In the genomic region with DNA sequence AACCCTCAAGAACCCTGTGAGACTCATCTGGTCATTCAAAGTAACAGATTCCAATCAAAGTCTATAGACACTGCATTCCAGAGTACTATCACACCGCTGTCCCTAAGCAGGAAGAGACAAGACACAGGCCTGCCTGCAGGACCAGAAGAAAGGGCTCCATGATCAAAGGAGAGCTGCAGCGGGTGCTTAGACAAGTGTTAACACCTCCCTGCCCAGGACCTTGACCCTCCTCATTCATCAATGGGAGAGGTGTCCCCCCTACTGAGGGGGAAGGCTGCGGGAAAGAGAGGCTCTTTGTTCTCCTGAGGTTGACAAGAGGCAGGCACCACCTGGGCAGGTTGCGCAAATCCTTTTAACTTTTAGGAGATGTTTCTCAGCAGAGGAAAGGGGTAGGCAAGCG, we compare ENCODE assay signal across 12 mouse cellular contexts. TPM values are rescaled to one million over a fixed set of nuclear protein-coding genes. Genes with fewer than 3 reads are reported as not detected.
DNase-seq lines count a peak whose midpoint lies in the region; ATAC-seq and TF ChIP-seq lines count a peak whose summit lies in the region.
"Had no signal": no experiment of that assay in that cellular context is flagged by ENCODE, and none has a peak within 500 bp of the region (broad histone marks: within the 10 kb centered on the region; RNA-seq: fewer than 3 reads in every experiment).

No protein-coding gene starts in this region.

- no peak overlapping the region for H3K4me2 ChIP-seq in forebrain, embryonic 12.5 days
- H3K4me2 ChIP-seq in forebrain, embryonic 11.5 days (ENCODE audit: low read depth, low read length, severe bottlenecking): no peak overlapping the region
- H3K4me2 ChIP-seq in lung, embryonic 14.5 days: no peak overlapping the region
- H3K4me2 ChIP-seq in midbrain, embryonic 16.5 days (ENCODE audit: low read length): no peak overlapping the region
- H3K4me2 ChIP-seq in hindbrain, embryonic 14.5 days (replicated peaks): no peak overlapping the region
- H3K4me2 ChIP-seq: lung, embryonic 15.5 days had no signal

- TF ChIP-seq CTCF in lung, embryonic 14.5 days (IDR thresholded peaks at IDR 0.05; ENCODE audit: low read depth): no peak
- TF ChIP-seq CTCF in lung, adult 2 months (IDR thresholded peaks at IDR 0.05; ENCODE audit: insufficient read depth, low read length): no peak

- DNase-seq in forebrain, embryonic 11.5 days (ENCODE audit: low spot score): no peak
- peak; percentile 37 for DNase-seq in lung, embryonic 14.5 days
- DNase-seq in lung, adult 2 months: no peak
- peak; percentile 57 for DNase-seq in embryonic facial prominence, embryonic 10.5 days (ENCODE audit: low spot score)
- no peak for DNase-seq in left cerebral cortex, postnatal 36 days (ENCODE audit: low spot score in 2 of 2)
- no peak for DNase-seq in hindbrain, embryonic 14.5 days (ENCODE audit: low spot score)
- DNase-seq: heart, postnatal 14 days; kidney, postnatal 4 days; left cerebral cortex, postnatal 4 days had no signal

- H3K9ac ChIP-seq in forebrain, embryonic 12.5 days: no peak overlapping the region
- H3K9ac ChIP-seq in forebrain, embryonic 11.5 days (ENCODE audit: low read length): no peak overlapping the region
- no peak overlapping the region for H3K9ac ChIP-seq in lung, embryonic 14.5 days
- H3K9ac ChIP-seq in midbrain, embryonic 16.5 days (ENCODE audit: low read depth, low read length): no peak overlapping the region
- no peak overlapping the region for H3K9ac ChIP-seq in hindbrain, embryonic 14.5 days
- H3K9ac ChIP-seq: lung, embryonic 15.5 days had no signal

- no peak overlapping the region for H3K4me3 ChIP-seq in forebrain, embryonic 12.5 days (replicated peaks)
- H3K4me3 ChIP-seq in forebrain, embryonic 11.5 days (ENCODE audit: low read depth, low read length): no peak overlapping the region
- no peak overlapping the region for H3K4me3 ChIP-seq in lung, embryonic 14.5 days (ENCODE audit: low read depth, low read length)
- no peak overlapping the region for H3K4me3 ChIP-seq in lung, adult 2 months (replicated peaks; ENCODE audit: extremely low read depth, low read depth, low read length)
- no peak overlapping the region for H3K4me3 ChIP-seq in embryonic facial prominence, embryonic 10.5 days
- H3K4me3 ChIP-seq in midbrain, embryonic 16.5 days (ENCODE audit: low read depth, low read length): no peak overlapping the region
- H3K4me3 ChIP-seq in hindbrain, embryonic 14.5 days (replicated peaks; ENCODE audit: low read length): no peak overlapping the region
- H3K4me3 ChIP-seq: lung, embryonic 15.5 days had no signal

- peak overlapping the region; percentile 53; the same call in 1 of the 2 replicates for H3K27ac ChIP-seq in forebrain, embryonic 12.5 days
- H3K27ac ChIP-seq in forebrain, embryonic 11.5 days (ENCODE audit: low read depth, low read length): no peak overlapping the region
- H3K27ac ChIP-seq in lung, embryonic 14.5 days (ENCODE audit: low read depth): no peak overlapping the region
- no peak overlapping the region for H3K27ac ChIP-seq in embryonic facial prominence, embryonic 10.5 days (replicated peaks)
- no peak overlapping the region for H3K27ac ChIP-seq in midbrain, embryonic 16.5 days (ENCODE audit: low read length)
- H3K27ac ChIP-seq in hindbrain, embryonic 14.5 days: no peak overlapping the region
- H3K27ac ChIP-seq: lung, embryonic 15.5 days had no signal

- H3K4me1 ChIP-seq in forebrain, embryonic 12.5 days: peaks cover 26% of the 10 kb centered on the region
- H3K4me1 ChIP-seq in forebrain, embryonic 11.5 days (replicated peaks; ENCODE audit: control insufficient read depth, insufficient read depth, low read length): peaks cover 10% of the 10 kb centered on the region; the same call in 1 of the 2 replicates
- peaks cover 7% of the 10 kb centered on the region; the same call in 1 of the 2 replicates for H3K4me1 ChIP-seq in lung, embryonic 14.5 days (ENCODE audit: insufficient read depth)
- no peaks in the 10 kb centered on the region for H3K4me1 ChIP-seq in lung, adult 2 months (ENCODE audit: control insufficient read depth, insufficient read depth, low read length)
- H3K4me1 ChIP-seq in embryonic facial prominence, embryonic 10.5 days: peaks cover 33% of the 10 kb centered on the region
- peaks cover 12% of the 10 kb centered on the region for H3K4me1 ChIP-seq in midbrain, embryonic 16.5 days (ENCODE audit: control insufficient read depth, insufficient read depth, low read length)
- H3K4me1 ChIP-seq in hindbrain, embryonic 14.5 days (replicated peaks; ENCODE audit: control insufficient read depth, insufficient read depth, low read length): no peaks in the 10 kb centered on the region

- peaks cover 54% of the 10 kb centered on the region for H3K36me3 ChIP-seq in forebrain, embryonic 12.5 days (replicated peaks)
- H3K36me3 ChIP-seq in forebrain, embryonic 11.5 days (ENCODE audit: control insufficient read depth, insufficient read depth, low read length): peaks cover 19% of the 10 kb centered on the region
- peaks cover 45% of the 10 kb centered on the region for H3K36me3 ChIP-seq in lung, embryonic 14.5 days (ENCODE audit: insufficient read depth)
- peaks cover 88% of the 10 kb centered on the region for H3K36me3 ChIP-seq in embryonic facial prominence, embryonic 10.5 days (replicated peaks)
- peaks cover 16% of the 10 kb centered on the region for H3K36me3 ChIP-seq in midbrain, embryonic 16.5 days (ENCODE audit: control insufficient read depth, insufficient read depth, low read length)
- H3K36me3 ChIP-seq in hindbrain, embryonic 14.5 days (replicated peaks; ENCODE audit: control insufficient read depth, insufficient read depth): peaks cover 16% of the 10 kb centered on the region

- no peaks in the 10 kb centered on the region for H3K27me3 ChIP-seq in forebrain, embryonic 12.5 days
- H3K27me3 ChIP-seq in forebrain, embryonic 11.5 days (ENCODE audit: control insufficient read depth, insufficient read depth, low read length): no peaks in the 10 kb centered on the region
- no peaks in the 10 kb centered on the region for H3K27me3 ChIP-seq in lung, embryonic 14.5 days (ENCODE audit: insufficient read depth, low read length)
- H3K27me3 ChIP-seq in embryonic facial prominence, embryonic 10.5 days (replicated peaks; ENCODE audit: low read depth, poor library complexity, severe bottlenecking): no peaks in the 10 kb centered on the region
- H3K27me3 ChIP-seq in midbrain, embryonic 16.5 days (ENCODE audit: control insufficient read depth, insufficient read depth, low read depth, low read length): no peaks in the 10 kb centered on the region
- H3K27me3 ChIP-seq in hindbrain, embryonic 14.5 days (ENCODE audit: control insufficient read depth, insufficient read depth, low read length): no peaks in the 10 kb centered on the region
- H3K27me3 ChIP-seq: lung, embryonic 15.5 days had no signal

- ATAC-seq in forebrain, embryonic 12.5 days (ENCODE audit: low FRiP score): no peak
- no peak for ATAC-seq in forebrain, embryonic 11.5 days (replicated peaks; ENCODE audit: low FRiP score)
- peak; percentile 36; the same call in 1 of the 2 replicates for ATAC-seq in lung, embryonic 14.5 days (ENCODE audit: insufficient read depth)
- peak; percentile 34; the same call in 1 of the 2 replicates for ATAC-seq in midbrain, embryonic 16.5 days
- ATAC-seq in hindbrain, embryonic 14.5 days (ENCODE audit: low FRiP score): no peak

- intact Hi-C loops in left cerebral cortex, postnatal 36 days (cut with DNase I): no loop called here

- H3K9me3 ChIP-seq in forebrain, embryonic 12.5 days: 0 out of 2 replicates have a peak, but pooled peaks cover 2% of the 10 kb centered on the region
- H3K9me3 ChIP-seq in forebrain, embryonic 11.5 days (ENCODE audit: control insufficient read depth, low read length): peaks cover 3% of the 10 kb centered on the region; the same call in 1 of the 2 replicates
- peaks cover 3% of the 10 kb centered on the region; the same call in 1 of the 2 replicates for H3K9me3 ChIP-seq in lung, embryonic 14.5 days (ENCODE audit: low read depth, low read length)
- peaks cover 14% of the 10 kb centered on the region; the same call in 1 of the 2 replicates for H3K9me3 ChIP-seq in embryonic facial prominence, embryonic 10.5 days
- H3K9me3 ChIP-seq in midbrain, embryonic 16.5 days (replicated peaks; ENCODE audit: control insufficient read depth, low read length, poor library complexity, severe bottlenecking): peaks cover 3% of the 10 kb centered on the region; the same call in 1 of the 2 replicates
- peaks cover 9% of the 10 kb centered on the region for H3K9me3 ChIP-seq in hindbrain, embryonic 14.5 days (ENCODE audit: control insufficient read depth, low read length)

- 28% methylated on average over 5 of the region's 5 CpGs for WGBS in forebrain, embryonic 12.5 days
- 28% methylated on average over 5 of the region's 5 CpGs for WGBS in forebrain, embryonic 11.5 days
- 34% methylated on average over 5 of the region's 5 CpGs for whole genome bisulfite sequencing in lung, embryonic 14.5 days
- WGBS in lung, adult 2 months: 64% methylated on average over 5 of the region's 5 CpGs
- WGBS in embryonic facial prominence, embryonic 10.5 days: 34% methylated on average over 5 of the region's 5 CpGs
- 31% methylated on average over 5 of the region's 5 CpGs for WGBS in midbrain, embryonic 16.5 days
- 35% methylated on average over 5 of the region's 5 CpGs for WGBS in hindbrain, embryonic 14.5 days

- no peak for TF ChIP-seq POLR2A in lung, adult 2 months (IDR thresholded peaks at IDR 0.05; ENCODE audit: borderline replicate concordance, extremely low read depth, low read depth, low read length)

RNA-seq across cellular contexts. Expression of a gene that starts 51.5 kb away (rescaled TPM):
- polyA plus RNA-seq in forebrain, embryonic 12.5 days (2016; fragmentation: Nextera tagmentation; extraction: Ambion mirVana): 16.6 and 17.9 TPM in 2 replicates
- polyA plus RNA-seq in forebrain, embryonic 11.5 days (2014; fragmentation: Nextera tagmentation; extraction: Ambion mirVana): 17.6 and 19.1 TPM in 2 replicates
- 21.2 and 21.3 TPM in 2 replicates for polyA plus RNA-seq in lung, embryonic 14.5 days (2014; fragmentation: Nextera tagmentation; extraction: Ambion mirVana)
- polyA plus RNA-seq in lung, adult 2 months (2012; rRNA removed): 4.3 and 5.3 TPM in 2 replicates
- polyA plus RNA-seq in embryonic facial prominence, embryonic 10.5 days (2016; fragmentation: Nextera tagmentation; extraction: Ambion mirVana): 16.5 and 17.2 TPM in 2 replicates
- 6.2 and 7.1 TPM in 2 replicates for polyA plus RNA-seq in midbrain, embryonic 16.5 days (2015; fragmentation: Nextera tagmentation; extraction: Ambion mirVana)
- total RNA-seq in left cerebral cortex, postnatal 36 days (2021): 10 to 100 TPM; 13.7 to 25.6 TPM
- 6.9 and 7.8 TPM in 2 replicates for polyA plus RNA-seq in hindbrain, embryonic 14.5 days (2014; fragmentation: Nextera tagmentation; extraction: Ambion mirVana)

Comparison
In these comparisons a context has a peak if more than half of its experiments do, and no peak if none do; other contexts are left out.
1. DNase-seq: peak in lung, embryonic 14.5 days (single experiment) and embryonic facial prominence, embryonic 10.5 days (single experiment); none in forebrain, embryonic 11.5 days (single experiment), lung, adult 2 months (single experiment), left cerebral cortex, postnatal 36 days (0 of 2) and hindbrain, embryonic 14.5 days (single experiment).
2. ATAC-seq: peak in lung, embryonic 14.5 days (single experiment) and midbrain, embryonic 16.5 days (single experiment); none in forebrain, embryonic 12.5 days (single experiment), forebrain, embryonic 11.5 days (single experiment) and hindbrain, embryonic 14.5 days (single experiment).